Mouse (Mus musculus): ENCODE results near the gene Atp1a1. TPM values are rescaled to one million over a fixed set of nuclear protein-coding genes. Genes with fewer than 3 reads are reported as not detected.

Atp1a1 gene
- polyA plus RNA-seq, 1 experiment, result 178 TPM

- Histone ChIP-seq H3K4me1 (ENCODE audit: control insufficient read depth, insufficient read depth, low read length) (no peaks in the 10 kb centered on the region), H3K27ac (ENCODE audit: insufficient read depth, low read depth, low read length) (no peak overlapping the region), H3K4me3 (ENCODE audit: insufficient read depth, low read length) (no peak overlapping the region)
- no peak for TF ChIP-seq POLR2A (IDR thresholded peaks at IDR 0.05; ENCODE audit: borderline replicate concordance, low read depth, low read length)
- TF ChIP-seq CTCF (IDR thresholded peaks at IDR 0.05; ENCODE audit: low read depth, low read length), result no peak
These were observed 41.8 kb downstream of the Atp1a1 start for GRCm38 (mm10) chr3:101562510-101563209.

DNA sequence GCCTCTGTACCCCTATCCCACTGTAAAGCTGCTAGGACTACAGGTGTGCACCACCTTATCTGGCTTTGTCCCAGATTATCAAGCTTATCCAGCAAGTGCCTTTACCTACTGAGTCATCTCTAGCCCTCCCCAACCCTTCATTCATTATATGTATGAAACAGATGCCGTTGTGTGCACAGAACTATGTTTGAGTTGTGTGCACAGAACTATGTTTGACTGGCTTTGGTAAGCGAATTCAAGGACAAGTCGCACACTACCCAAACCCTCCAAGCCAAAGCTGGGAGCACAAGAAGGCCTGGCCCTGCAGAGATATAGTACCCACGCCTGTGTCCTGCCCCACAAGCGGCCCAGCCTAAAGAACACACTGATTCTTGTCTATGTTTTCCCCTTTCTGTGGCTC is 42.5 kb downstream of the Atp1a1 start:
- Histone ChIP-seq H3K27ac (ENCODE audit: insufficient read depth, low read depth, low read length) (no peak overlapping the region), H3K4me3 (ENCODE audit: insufficient read depth, low read length) (no peak overlapping the region), H3K4me1 (ENCODE audit: control insufficient read depth, insufficient read depth, low read length) (no peaks in the 10 kb centered on the region)
- TF ChIP-seq POLR2A (IDR thresholded peaks at IDR 0.05; ENCODE audit: borderline replicate concordance, low read depth, low read length) (no peak), CTCF (IDR thresholded peaks at IDR 0.05; ENCODE audit: low read depth, low read length) (no peak)

GRCm38 (mm10) chr3:101560841-101561522 is 43.5 kb downstream of the Atp1a1 start:
- Histone ChIP-seq H3K4me1 (ENCODE audit: control insufficient read depth, insufficient read depth, low read length) (no peaks in the 10 kb centered on the region), H3K27ac (ENCODE audit: insufficient read depth, low read depth, low read length) (no peak overlapping the region), H3K4me3 (ENCODE audit: insufficient read depth, low read length) (no peak overlapping the region)
- TF ChIP-seq POLR2A (IDR thresholded peaks at IDR 0.05; ENCODE audit: borderline replicate concordance, low read depth, low read length), result no peak

GRCm38 (mm10) chr3:101556712-101557111 is 47.8 kb downstream of the Atp1a1 start:
- Histone ChIP-seq H3K4me3 (ENCODE audit: insufficient read depth, low read length) (no peak overlapping the region), H3K4me1 (ENCODE audit: control insufficient read depth, insufficient read depth, low read length) (peaks cover 5% of the 10 kb centered on the region), H3K27ac (ENCODE audit: insufficient read depth, low read depth, low read length) (no peak overlapping the region)
- TF ChIP-seq POLR2A (IDR thresholded peaks at IDR 0.05; ENCODE audit: borderline replicate concordance, low read depth, low read length), result no peak
- no peak for TF ChIP-seq CTCF (IDR thresholded peaks at IDR 0.05; ENCODE audit: low read depth, low read length)

- no peak overlapping the region for H3K4me3 ChIP-seq (ENCODE audit: insufficient read depth, low read length)
- H3K4me1 ChIP-seq (ENCODE audit: control insufficient read depth, insufficient read depth, low read length), result peaks cover 5% of the 10 kb centered on the region
- no peak for TF ChIP-seq POLR2A (IDR thresholded peaks at IDR 0.05; ENCODE audit: borderline replicate concordance, low read depth, low read length)
- no peak for TF ChIP-seq CTCF (IDR thresholded peaks at IDR 0.05; ENCODE audit: low read depth, low read length)
- H3K27ac ChIP-seq (ENCODE audit: insufficient read depth, low read depth, low read length), result no peak overlapping the region
These were observed 51.6 kb downstream of the Atp1a1 start for GRCm38 (mm10) chr3:101552621-101553620.

- Histone ChIP-seq H3K27ac (ENCODE audit: insufficient read depth, low read depth, low read length) (no peak overlapping the region), H3K4me3 (ENCODE audit: insufficient read depth, low read length) (no peak overlapping the region), H3K4me1 (ENCODE audit: control insufficient read depth, insufficient read depth, low read length) (peaks cover 5% of the 10 kb centered on the region)
- TF ChIP-seq CTCF (IDR thresholded peaks at IDR 0.05; ENCODE audit: low read depth, low read length) (no peak), POLR2A (IDR thresholded peaks at IDR 0.05; ENCODE audit: borderline replicate concordance, low read depth, low read length) (no peak)
These were observed 52.8 kb downstream of the Atp1a1 start for GRCm38 (mm10) chr3:101551457-101552230.

GRCm38 (mm10) chr3:101549749-101550148 is 54.7 kb downstream of the Atp1a1 start:
- no peak overlapping the region for H3K4me3 ChIP-seq (ENCODE audit: insufficient read depth, low read length)
- TF ChIP-seq CTCF (IDR thresholded peaks at IDR 0.05; ENCODE audit: low read depth, low read length) (no peak), POLR2A (IDR thresholded peaks at IDR 0.05; ENCODE audit: borderline replicate concordance, low read depth, low read length) (no peak)
- H3K27ac ChIP-seq (ENCODE audit: insufficient read depth, low read depth, low read length), result no peak overlapping the region
- H3K4me1 ChIP-seq (ENCODE audit: control insufficient read depth, insufficient read depth, low read length), result peaks cover 5% of the 10 kb centered on the region

DNA sequence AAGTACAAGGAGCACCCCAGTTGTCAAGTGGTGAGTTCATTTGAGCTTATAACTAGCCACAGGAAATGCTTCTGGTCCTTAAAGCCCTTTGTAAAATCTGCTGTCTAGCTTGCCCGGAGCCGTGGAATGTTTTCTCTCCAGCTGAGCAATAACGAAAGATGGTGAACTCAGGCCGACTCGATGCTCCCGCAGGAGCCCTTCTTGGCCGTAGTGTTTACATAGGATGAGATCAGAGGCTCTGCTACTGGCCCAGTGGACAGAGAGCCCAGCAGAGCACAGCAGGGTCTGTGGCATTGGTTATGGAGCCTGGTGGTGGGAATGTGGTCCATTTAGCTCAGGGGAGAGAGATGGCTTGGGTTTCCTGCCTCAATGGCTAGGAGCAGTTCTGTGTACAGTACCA is 60.4 kb downstream of the Atp1a1 start:
- Histone ChIP-seq H3K4me1 (ENCODE audit: control insufficient read depth, insufficient read depth, low read length) (no peaks in the 10 kb centered on the region), H3K4me3 (ENCODE audit: insufficient read depth, low read length) (no peak overlapping the region), H3K27ac (ENCODE audit: insufficient read depth, low read depth, low read length) (no peak overlapping the region)
- TF ChIP-seq CTCF (IDR thresholded peaks at IDR 0.05; ENCODE audit: low read depth, low read length), result no peak

GRCm38 (mm10) chr3:101541571-101541970 is 62.9 kb downstream of the Atp1a1 start:
- H3K4me3 ChIP-seq (ENCODE audit: insufficient read depth, low read length), result no peak overlapping the region
- TF ChIP-seq POLR2A (IDR thresholded peaks at IDR 0.05; ENCODE audit: borderline replicate concordance, low read depth, low read length) (no peak), CTCF (IDR thresholded peaks at IDR 0.05; ENCODE audit: low read depth, low read length) (no peak)
- H3K27ac ChIP-seq (ENCODE audit: insufficient read depth, low read depth, low read length), result no peak overlapping the region
- no peaks in the 10 kb centered on the region for H3K4me1 ChIP-seq (ENCODE audit: control insufficient read depth, insufficient read depth, low read length)

Measured in bone marrow macrophage, adult 2 months (primary cell).